Mouse (Mus musculus) lung, adult 18-20 months (tissue): Measurements from ENCODE around the gene Sgcd.

Experiments used
- DNase-seq, 2 experiments: peaks; one replicate each; pipeline ENCODE4 v3.0.0; 2022; ENCODE audit warnings: mixed read lengths in 2 of 2

The Sgcd gene

DNA sequence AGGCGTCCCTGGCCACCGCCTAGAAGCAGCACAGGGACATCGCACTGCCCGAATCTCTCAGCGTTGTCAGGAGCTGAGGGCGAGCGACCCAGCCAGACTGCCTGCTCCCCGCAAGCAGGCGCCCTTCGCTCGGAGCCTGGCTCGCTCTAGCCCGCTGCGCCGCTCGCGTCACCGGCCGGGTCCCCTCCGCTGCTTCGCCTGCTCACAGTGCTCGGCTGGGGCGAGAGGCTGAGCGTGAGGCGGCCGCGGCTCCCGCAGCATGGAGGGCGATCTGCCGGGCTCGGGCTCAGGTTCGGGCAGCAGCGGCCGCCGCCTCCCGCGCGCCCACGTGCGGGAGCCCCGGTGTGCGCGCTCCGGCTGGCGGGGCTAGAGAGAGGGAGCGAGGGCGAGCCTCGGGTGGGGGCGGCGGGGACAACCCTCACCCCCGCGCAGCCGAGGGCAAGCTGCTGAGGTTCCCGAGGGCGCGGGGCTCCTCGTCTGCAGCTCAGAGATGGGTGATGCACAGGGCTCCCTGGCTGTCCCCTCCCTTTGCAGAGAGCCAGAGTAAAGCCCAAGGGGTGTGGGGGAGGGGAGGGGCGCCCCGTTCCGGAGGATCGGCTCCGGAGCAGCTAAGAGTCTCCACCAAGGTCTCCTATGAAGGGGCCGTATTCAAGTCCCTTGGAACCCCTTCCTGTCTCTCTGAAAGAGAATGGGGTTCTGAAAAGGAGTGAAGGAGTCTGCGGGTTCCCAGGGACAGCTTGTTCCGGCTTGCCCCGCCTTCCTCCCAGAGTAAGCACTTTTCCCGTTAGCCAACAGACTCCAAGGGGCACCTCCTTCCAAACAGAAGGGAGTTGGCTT lies at the start of gene Sgcd:
TSS of gene Sgcd (minus strand) at position 273 of the 837 bp plus-strand sequence.
- DNase-seq = no peak

DNA sequence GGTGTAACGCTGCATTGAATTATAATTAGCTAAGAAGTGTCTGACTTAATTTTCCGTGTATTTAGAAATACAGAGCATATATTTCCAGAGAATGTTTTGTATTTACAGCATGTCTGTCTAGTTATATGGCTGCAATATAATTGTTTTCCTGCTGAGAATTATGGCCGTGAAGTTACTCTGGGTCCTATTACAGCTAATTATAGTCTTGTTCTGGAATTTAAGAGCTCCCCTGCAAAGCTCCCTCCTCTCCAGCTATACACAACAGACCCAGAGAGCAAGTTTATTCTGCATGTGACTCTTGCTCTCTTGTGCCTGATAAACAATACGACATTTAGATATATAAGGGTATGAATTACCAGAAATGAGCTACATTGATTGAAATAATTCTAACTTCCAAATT lies 49.3 kb upstream of the Sgcd start:
- no peak for DNase-seq

DNA sequence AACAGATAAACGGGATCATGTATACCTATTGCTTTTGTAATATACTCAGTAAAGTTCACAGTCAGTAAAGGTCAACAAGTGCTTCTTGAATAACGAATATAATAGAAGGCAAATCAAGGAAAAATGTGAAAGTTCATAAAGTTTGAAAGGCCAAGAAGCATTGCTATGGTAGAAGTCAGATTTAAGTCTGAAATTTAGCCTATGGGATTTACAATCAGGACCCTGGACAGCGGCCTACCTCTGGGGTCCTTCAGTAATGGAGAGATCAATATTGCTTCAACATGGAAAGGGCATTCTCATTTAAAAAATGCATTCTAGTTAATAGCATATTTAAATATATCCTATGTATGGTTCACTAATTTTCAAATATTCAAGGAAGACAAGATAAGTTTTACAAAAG lies 24.1 kb upstream of the Sgcd start:
- DNase-seq = no peak

DNA sequence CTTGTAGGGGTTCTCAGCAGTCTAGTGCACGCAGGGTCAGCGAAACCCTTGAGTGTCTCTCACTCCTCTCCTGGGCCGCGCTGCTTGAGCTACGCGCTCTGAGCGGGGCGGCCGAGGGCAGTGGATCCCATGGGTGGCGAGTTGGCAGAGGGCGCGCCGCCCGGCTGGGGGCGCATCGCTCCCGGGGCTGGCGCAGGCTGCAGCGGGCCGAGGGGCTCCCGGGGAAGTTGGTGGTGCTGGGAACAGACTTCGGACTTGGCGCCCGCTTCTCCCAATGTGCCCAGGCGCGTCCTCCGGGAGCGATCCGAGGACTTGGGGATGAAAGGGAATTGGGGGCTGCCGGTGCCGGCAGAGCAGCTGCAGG lies 454 bp downstream of the Sgcd start:
- no peak for DNase-seq

DNA sequence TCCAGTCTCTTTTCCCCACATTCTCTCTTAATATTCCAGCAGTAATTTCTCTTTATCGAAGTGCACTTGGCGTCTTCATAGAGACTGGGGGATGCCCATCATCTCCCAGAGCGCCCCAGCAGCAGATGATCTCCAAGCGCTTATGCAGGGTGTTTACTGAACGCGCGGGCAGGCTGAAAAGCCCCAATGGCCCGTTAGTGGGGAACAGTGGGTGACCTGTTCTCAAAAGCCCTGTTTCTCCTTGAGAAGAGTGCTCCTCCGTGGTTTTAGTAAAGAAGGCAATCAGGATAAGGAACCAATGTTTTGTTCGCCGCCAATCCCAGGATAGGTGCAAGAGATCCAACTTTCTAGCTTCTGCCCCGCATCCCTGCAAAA lies 889 bp downstream of the Sgcd start:
- no peak for DNase-seq

DNA sequence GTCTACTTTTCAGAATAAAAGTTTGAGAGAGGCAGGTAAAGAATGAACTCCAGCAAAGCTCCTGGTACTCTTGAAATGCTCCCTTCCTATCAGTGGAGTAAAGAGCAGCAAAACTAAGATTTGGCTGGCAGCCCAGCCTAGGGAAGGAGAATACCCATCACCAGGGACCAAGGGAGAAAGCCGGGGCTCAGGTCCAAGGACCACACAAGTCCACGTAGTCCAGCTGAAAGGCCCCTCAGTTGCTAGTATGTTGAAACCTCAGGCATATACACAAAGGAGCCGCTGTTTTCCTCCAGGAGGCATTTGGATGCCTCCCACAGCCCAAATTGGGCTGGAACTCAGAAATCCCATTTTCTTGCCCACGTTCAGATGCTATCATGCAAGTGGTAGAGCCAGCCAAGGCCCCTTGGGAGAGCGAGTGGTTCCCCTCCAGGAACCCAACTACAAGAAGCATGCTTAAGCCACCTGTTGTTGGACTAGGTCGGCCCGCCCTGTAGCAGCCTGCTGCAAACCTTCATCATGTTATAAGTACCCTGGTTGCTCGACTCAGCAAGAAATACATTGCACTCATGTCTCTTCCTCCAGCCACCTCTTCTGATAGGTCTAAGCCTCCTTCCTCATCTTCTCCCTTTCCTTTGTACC lies 1.4 kb downstream of the Sgcd start:
- DNase-seq = no peak

DNA sequence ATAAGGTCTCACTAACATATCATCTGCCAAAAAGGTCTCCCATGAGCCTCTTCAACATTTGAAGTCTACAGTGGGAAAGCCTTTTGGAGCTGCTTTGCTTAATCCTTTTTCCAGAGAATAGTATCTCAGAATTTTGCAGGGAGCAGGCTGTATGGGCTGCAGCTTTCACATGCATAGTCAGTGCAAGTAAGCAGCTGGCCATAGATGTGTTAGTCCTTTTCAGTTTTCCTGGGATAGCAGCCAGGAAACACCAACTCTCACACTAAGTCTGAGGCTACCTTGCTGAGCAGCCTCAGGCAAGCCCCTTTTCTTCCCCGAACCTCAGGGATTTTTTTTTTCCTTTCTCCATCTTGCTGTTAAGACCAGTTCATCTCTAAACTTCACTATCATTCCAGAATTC lies 6.6 kb downstream of the Sgcd start:
- DNase-seq = no peak

DNA sequence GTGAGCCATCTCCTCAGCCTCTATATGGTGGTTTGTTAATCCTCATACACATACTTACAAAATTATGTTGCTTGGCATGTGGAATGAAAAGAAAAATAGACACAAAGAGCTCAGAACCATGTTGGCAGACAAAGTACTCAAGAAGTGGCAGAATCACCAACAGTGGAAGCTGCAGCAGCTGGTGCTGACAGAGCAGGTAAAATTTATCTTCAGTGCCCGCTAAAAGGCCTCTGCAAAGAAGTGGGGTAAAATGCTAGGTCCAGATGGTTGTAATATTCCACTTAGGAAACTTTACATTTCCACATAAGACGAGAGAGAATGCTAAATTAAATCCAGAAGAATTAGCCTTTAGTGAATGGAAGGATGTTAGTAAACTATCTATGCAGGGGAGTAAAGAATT lies 7.7 kb downstream of the Sgcd start:
- no peak for DNase-seq

DNA sequence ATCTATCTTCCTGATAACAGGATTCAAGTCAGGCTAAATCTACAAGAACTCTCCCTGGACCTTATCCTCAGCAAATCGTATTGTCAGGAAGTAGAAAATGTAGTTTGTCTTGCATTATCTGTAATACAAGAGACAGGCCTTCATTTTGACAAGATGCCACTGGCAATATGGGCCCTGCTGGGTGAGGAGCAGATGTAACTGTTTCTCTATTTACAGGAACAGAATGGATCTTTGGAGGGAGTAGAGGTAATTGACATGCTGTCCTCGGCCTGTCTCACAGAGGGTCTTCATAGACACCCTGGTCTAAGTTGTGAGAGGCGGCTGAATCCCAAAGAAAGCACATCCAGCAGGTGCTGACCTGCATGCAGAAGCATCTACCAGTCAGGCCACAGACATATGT lies 35.5 kb downstream of the Sgcd start:
- DNase-seq = no peak

DNA sequence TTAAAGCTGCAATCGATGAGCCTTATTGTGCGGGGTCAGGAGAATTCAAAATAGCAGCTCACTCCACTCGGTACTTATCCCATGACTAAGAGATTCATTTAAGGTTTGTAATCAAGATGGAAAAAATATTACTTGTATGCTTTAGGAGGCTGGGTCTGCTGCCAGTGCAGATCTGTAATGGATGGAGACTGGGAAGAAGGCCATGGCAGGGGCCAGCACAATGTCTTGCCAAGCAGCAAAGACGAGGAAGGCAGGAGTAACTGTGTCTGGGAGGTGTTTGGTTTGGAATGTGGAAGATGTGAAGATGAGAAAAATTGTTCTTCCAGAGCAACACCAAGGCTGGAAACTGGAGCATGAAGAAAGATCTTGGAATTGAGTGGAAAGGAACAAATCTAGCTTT lies 36.4 kb downstream of the Sgcd start:
- DNase-seq = no peak

DNA sequence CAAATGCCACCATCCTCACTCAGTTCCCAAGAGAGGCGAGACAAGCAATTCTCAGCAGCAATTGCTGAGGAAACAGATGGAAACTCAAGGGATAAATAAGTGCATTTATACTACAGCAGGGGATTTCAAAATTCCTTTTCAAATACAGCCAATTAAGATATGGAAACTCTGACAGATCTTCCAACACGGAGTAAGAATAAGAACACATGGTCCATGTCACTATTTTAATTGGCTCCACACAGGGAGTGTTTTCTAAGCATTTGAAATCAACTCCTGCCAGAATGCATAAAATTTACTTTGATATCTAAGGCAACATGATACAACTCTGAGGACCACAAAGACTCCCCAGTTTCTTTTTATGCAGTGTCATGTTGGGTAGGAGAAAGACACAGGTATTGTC lies 49.0 kb downstream of the Sgcd start:
- DNase-seq = no peak

DNA sequence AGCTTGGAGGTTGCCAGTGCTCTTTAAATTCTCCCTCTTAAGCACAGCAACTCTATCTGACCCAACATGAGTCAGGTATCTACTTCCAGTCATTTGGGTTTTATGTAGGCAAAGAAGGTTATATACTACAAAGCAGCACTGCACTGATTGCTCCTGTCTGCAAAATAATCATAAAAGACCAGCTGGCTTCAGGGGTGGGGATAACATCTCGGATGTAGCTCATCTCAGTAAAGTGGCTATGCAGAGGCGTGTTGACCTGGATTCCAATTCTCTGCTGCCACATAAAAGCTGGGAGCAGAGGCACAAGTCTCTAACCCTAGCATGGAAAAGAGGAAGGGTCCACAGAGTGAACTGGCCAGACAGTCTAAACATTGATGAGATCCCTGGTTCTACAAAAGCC lies 71.2 kb downstream of the Sgcd start:
- DNase-seq = no peak

DNA sequence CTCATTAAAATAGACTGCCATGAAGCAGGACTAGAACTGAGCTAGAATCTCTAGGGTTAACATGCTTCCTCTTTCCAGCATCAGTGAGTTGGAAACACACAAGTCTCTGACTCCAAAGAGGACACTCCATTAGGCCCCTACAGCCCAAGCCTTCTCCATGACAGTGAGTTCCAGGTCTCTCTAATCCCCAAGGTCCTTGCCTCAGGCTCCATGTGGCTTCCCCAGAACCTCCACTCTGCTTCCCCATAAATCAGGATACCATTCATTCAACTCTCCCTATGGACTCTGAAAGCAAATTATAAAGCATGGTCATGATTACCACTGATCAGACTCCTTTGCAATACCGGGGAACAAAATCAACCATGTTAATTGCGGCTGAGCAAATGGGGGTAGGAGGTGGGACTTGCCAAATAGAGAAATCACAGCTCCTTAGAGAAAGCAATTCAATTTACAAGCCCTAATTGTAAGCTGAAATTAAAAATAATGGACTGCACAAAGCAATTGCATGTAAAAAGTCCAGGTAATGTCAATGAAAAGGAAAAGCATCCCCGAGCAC lies 97.1 kb downstream of the Sgcd start:
- no peak for DNase-seq

DNA sequence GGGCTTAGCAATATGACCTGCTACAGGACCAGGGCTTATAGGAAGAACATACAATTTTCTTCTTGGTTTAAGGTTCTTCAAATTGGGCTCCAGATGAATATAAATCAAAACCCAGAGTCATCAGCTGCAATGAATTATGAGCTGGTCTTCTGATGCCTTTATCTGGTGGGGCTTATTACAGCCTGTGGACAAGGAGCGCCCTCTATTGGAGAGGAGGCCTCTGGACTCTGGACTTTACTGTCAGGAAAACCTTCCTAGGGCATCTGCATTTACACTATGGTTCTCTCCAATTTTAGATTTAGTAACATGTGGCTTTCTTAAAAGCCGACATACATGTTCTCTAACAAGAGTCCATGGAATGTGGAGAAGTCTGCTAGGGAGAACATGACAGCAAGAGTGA lies 98.5 kb downstream of the Sgcd start:
- DNase-seq = no peak

DNA sequence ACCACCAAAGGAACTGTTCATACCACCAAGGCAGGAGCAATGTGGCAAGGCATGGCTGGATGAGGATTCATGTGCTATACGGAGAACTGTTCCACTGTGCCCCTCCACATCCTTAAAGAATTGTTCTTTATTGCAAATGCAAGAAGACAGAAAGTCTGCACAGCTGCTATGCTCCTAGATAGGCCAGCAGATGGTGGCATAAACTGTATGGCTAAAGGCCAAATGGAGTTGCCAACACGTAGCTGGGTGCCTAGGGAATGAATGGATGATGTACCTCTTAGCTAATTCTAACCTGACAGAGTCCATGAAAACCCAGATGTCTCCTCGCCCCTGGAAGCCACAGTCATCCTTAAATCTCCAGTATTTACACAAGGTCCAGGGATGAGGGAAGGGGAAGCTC lies 103.5 kb downstream of the Sgcd start:
- no peak for DNase-seq

DNA sequence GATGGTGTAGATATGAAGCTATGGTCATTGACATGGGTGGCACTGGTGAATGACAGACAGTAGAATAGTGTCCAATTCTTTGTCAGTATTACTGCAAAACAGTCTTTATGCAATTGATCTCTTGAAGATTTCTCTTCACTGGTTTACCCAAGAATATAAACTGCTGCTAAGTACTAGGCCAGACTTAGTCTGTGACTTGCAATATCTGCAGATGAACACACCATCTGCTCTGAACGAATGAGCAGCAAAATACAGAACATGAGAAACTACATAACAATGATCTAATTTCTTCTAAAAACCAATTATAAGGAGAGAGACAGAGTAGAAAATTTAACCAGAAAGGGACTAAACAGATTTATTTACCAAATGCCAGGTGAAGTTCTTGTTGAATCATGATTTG lies 105.2 kb downstream of the Sgcd start:
- no peak for DNase-seq

DNA sequence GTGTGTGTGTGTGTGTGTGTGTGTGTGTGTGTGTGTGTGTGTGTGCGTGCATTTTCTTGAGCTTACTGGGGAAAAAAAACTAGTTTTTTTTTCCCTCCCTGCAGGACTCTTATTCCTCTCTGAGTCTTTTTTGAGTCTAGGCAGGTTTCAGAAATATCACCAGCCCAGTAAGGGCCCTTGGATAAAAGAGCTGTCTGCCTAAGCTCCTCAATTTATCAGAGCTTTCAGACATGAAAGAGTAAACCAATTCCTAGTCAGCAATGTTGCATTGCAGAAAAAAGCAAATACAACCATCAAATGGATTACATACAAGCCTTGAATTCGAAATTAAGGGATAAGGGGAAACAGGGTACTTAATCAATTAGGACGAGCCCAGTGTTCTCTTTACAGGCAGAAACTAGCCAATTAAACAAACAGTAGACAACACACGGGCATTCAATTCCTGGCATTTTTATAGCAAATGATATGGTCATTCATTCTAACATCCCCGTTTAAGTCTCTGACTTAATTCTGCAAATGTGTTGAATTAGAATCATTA lies 112.1 kb downstream of the Sgcd start:
- DNase-seq = no peak

DNA sequence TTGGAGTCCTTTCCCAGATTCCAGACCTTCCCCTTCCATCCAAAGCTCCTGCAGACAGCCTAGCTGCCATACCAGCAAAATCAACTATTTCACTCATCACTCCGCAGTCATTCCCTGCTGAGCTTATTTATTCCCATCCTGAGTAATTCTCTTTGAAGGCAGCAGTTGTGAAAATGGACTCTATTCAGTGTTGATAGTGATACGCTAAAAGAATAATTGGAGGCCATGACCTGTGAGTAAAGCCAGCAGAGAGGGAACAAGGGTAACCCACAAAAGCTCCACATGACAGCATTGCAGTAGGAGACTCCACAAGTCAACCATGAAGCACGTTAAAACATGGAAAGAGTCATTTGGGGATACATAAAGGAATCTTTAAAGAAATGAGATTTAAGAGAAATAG lies 142.9 kb downstream of the Sgcd start:
- no peak for DNase-seq

DNA sequence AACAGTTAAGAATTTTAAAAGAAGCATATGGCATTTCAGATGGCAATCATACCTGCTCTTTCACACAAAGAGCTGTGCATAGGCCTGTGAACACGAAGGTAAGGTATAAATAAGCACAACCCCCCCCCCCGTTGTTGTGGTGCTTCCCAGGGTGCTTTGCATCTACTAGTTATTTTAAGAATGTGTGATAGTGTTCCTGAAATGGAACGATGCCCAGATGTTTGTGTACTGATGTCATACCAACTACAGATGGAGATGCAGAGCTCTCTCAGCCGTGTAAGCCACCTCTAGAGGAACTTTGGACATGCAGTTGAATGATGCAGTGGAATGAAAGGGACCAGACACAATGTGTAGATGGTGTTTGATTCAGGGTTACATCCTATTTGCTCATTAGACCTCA lies 155.5 kb downstream of the Sgcd start:
- no peak for DNase-seq

DNA sequence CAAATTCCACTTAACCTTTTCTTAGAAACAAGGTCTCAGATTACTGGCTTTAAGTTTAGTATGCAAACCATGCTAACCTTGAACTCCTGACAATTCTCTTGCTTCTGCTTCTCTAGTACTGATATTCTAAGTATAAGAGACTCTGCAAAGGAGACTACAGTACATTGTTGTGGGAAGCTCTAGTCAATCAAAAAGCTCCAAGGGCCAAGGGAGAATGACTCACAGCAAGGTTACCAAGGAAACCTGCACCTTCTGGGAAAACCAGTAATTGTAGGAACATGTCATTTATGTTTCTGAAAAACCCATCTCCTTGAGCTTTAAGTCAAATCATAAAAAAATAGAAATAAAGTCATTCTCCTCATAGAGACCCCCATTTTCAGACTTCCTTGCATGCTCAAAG lies 178.5 kb downstream of the Sgcd start:
- DNase-seq = no peak

DNA sequence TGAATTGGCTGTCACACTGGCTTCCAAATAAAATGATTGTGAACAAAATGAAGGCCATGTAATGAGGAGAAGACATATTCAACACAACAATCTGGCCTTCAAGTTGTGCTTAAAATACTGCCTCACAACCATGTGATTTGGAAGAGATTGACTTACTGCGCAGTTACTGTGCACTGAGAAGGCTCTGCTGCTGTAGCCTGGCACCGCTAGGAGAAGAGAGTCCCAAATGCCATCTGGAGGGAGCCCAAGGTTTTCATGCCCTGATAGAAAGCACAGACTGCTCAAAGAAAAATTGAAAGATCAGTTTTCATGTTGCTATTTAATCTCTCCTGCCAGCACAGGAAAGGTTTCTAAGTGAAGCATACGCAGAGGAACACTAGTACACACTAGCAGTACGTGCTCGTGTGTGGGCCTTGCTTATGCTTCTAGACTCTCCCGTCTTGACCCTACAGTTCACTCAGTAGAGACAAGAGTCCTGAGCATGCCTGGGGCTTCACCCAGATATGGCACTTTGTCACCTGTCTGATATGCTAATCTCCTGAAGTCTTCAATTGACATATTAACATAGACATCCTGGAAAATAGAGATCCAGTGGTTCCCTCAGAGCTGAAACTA lies 184.6 kb downstream of the Sgcd start:
- no peak for DNase-seq

DNA sequence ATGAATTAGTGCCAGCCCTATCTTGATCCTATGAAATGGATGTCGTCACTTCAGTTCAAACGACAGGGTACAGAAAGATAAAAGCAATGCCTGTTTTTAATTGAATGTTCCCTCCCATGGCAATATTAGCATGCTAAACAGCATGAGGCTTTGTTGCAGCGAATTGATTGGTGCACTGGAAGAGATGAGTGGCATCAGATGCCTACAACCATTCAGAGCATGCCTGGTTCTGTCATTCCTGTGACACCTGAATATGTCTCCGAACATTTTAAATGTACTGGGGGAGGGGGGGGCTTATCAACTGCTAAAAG lies 210.9 kb downstream of the Sgcd start:
- DNase-seq = no peak

DNA sequence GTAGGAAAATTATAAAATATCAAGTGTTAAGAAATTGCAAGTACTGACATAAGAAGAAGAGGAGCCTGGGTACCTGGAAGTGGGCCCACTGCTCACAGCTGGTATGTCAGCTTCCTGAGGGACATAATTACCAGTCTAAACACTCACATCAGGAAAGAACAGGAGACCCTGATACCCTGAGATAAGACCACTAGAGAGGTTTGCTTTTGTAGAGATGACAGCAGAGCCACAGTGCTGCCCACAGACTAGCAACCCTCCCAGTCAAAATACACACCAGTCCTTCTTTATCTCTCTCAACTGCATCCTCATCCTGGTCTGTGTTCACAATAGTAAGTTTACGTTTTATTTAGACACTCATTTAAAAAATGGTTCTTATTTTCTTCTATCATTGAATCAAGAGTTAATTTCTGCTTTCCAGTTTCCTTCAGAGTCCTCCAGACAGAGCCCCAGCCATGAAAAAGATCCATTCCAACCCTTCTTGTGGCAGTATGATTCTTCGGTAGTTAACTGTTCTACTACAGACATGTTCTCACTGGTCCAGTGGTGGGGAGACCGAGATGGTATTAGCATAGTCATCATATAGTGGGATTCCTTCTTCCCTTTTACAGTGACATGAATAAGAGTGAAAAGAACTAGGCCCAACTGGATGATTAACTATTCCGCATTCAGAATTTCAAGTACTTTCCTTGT lies 211.4 kb downstream of the Sgcd start:
- no peak for DNase-seq
